Mouse (Mus musculus) embryonic facial prominence, embryonic 11.5 days (tissue): ENCODE data around the gene Cdc42bpb. TPM values are rescaled to one million over a fixed set of nuclear protein-coding genes. Genes with fewer than 3 reads are reported as not detected.
A peak's percentile ranks its signal among the peaks of the same experiment; 100 is the strongest.

ENCODE experiments used
- ATAC-seq: fragments of 200-750 bp; cut with Nextera tagmentation; replicated peaks from 2 replicates; pipeline ENCODE4 v1.8.0; 2017; ENCODE audit warnings: low read depth; ENCODE audit not compliant: insufficient number of reproducible peaks, low FRiP score, low TSS enrichment
- DNase-seq: peaks from one replicate; pipeline ENCODE4 v3.0.0-alpha.2; 2015; ENCODE audit warnings: low spot score
- H3K27ac ChIP-seq: fragments of 300-500 bp; sonication (generic); replicated peaks from 2 replicates; pipeline ENCODE4 v1.5.1; 2014; ENCODE audit warnings: mild to moderate bottlenecking, low read depth, low read length, control low read depth
- H3K27me3 ChIP-seq: fragments of 300-500 bp; sonication (generic); 2 replicates; pipeline ENCODE4 v1.6.1; 2014; ENCODE audit warnings: mild to moderate bottlenecking, low read length, moderate library complexity, mixed read lengths; ENCODE audit not compliant: control insufficient read depth, insufficient read depth
- H3K36me3 ChIP-seq: fragments of 300-500 bp; sonication (generic); replicated peaks from 2 replicates; pipeline ENCODE4 v1.6.1; 2014; ENCODE audit warnings: low read depth, mild to moderate bottlenecking, low read length, moderate library complexity, mixed read lengths; ENCODE audit not compliant: control insufficient read depth, insufficient read depth
- H3K4me1 ChIP-seq: fragments of 300-500 bp; sonication (generic); 2 replicates; pipeline ENCODE4 v1.6.1; 2014; ENCODE audit warnings: low read length, mixed read lengths; ENCODE audit not compliant: control insufficient read depth, insufficient read depth
- H3K4me2 ChIP-seq: fragments of 300-500 bp; sonication (generic); 2 replicates; pipeline ENCODE4 v1.6.1; 2014; ENCODE audit warnings: low read depth, mild to moderate bottlenecking, control low read depth, low read length, moderate library complexity
- H3K4me3 ChIP-seq: fragments of 300-500 bp; sonication (generic); 2 replicates; pipeline ENCODE4 v1.5.1; 2014; ENCODE audit warnings: low read depth, low read length, control low read depth
- H3K9ac ChIP-seq: fragments of 300-500 bp; sonication (generic); replicated peaks from 2 replicates; pipeline ENCODE4 v1.6.1; 2014; ENCODE audit warnings: mild to moderate bottlenecking, control low read depth, low read length
- H3K9me3 ChIP-seq: fragments of 300-500 bp; sonication (generic); replicated peaks from 2 replicates; pipeline ENCODE4 v1.6.1; 2016; ENCODE audit warnings: mild to moderate bottlenecking, low read length, inconsistent platforms, mixed read lengths; ENCODE audit not compliant: control insufficient read depth
- WGBS: fragments of 180-500 bp; shearing (Covaris S2); extraction: QIAGEN DNeasy Blood & Tissue Kit; methylation state at CpG from one replicate; pipeline ENCODE4 v1.1.7; 2014; 5-methylcytosine and 5-hydroxymethylcytosine counted together
- polyA plus RNA-seq: library from polyadenylated mRNA; unstranded; fragments of >200 nt; fragmentation: Nextera tagmentation; extraction: Ambion mirVana; gene quantifications from 2 replicates; pipeline ENCODE4 v1.2.1, GENCODE M21; 2014

Cdc42bpb gene
- polyA plus RNA-seq, 1 experiment from 2014 or later, result 19.9 TPM

GRCm38 (mm10) chr12:111367065-111367464 lies 10.5 kb downstream of the Cdc42bpb start:
- no peak overlapping the region for H3K27ac ChIP-seq
- 87% methylated on average over 7 of the region's 7 CpGs for whole genome bisulfite sequencing
- no peak overlapping the region for H3K4me3 ChIP-seq
- no peak overlapping the region for H3K9ac ChIP-seq
- no peak overlapping the region for H3K4me2 ChIP-seq
- no peaks in the 10 kb centered on the region for H3K9me3 ChIP-seq
- H3K36me3 ChIP-seq, result no peaks in the 10 kb centered on the region
- H3K27me3 ChIP-seq, result no peaks in the 10 kb centered on the region
- no peaks in the 10 kb centered on the region for H3K4me1 ChIP-seq
- no peak for ATAC-seq
- DNase-seq, result no peak

GRCm38 (mm10) chr12:111364234-111364633 lies 13.3 kb downstream of the Cdc42bpb start:
- ATAC-seq, result no peak
- Histone ChIP-seq H3K9me3 (no peaks in the 10 kb centered on the region), H3K4me3 (no peak overlapping the region), H3K4me1 (no peaks in the 10 kb centered on the region), H3K36me3 (no peaks in the 10 kb centered on the region), H3K9ac (no peak overlapping the region), H3K27ac (no peak overlapping the region), H3K4me2 (no peak overlapping the region), H3K27me3 (no peaks in the 10 kb centered on the region)
- 92% methylated on average over 3 of the region's 3 CpGs for WGBS
- no peak for DNase-seq

GRCm38 (mm10) chr12:111361319-111362098 lies 16.0 kb downstream of the Cdc42bpb start:
- Histone ChIP-seq H3K36me3 (no peaks in the 10 kb centered on the region), H3K27ac (no peak overlapping the region), H3K4me3 (no peak overlapping the region), H3K4me2 (no peak overlapping the region), H3K9me3 (no peaks in the 10 kb centered on the region), H3K9ac (no peak overlapping the region), H3K4me1 (no peaks in the 10 kb centered on the region), H3K27me3 (no peaks in the 10 kb centered on the region)
- no peak for ATAC-seq
- WGBS, result 84% methylated on average over 14 of the region's 14 CpGs
- no peak for DNase-seq

- no peaks in the 10 kb centered on the region for H3K4me1 ChIP-seq
- WGBS, result 90% methylated on average over 16 of the region's 16 CpGs
- no peak overlapping the region for H3K27ac ChIP-seq
- H3K9me3 ChIP-seq, result no peaks in the 10 kb centered on the region
- no peak overlapping the region for H3K4me3 ChIP-seq
- H3K9ac ChIP-seq, result no peak overlapping the region
- H3K27me3 ChIP-seq, result no peaks in the 10 kb centered on the region
- H3K36me3 ChIP-seq, result no peaks in the 10 kb centered on the region
- ATAC-seq (no peak), DNase-seq (no peak)
- no peak overlapping the region for H3K4me2 ChIP-seq
Observed at GRCm38 (mm10) chr12:111360671-111361070, 16.8 kb downstream of the Cdc42bpb start.

GRCm38 (mm10) chr12:111356216-111356615 lies 21.3 kb downstream of the Cdc42bpb start:
- Histone ChIP-seq H3K27me3 (no peaks in the 10 kb centered on the region), H3K9ac (no peak overlapping the region), H3K4me1 (no peaks in the 10 kb centered on the region), H3K27ac (no peak overlapping the region), H3K4me2 (no peak overlapping the region), H3K4me3 (no peak overlapping the region), H3K36me3 (no peaks in the 10 kb centered on the region), H3K9me3 (no peaks in the 10 kb centered on the region)
- no peak for DNase-seq
- 89% methylated on average over 8 of the region's 8 CpGs for WGBS
- ATAC-seq, result no peak

- 85% methylated on average over 5 of the region's 5 CpGs for WGBS
Observed at GRCm38 (mm10) chr12:111354142-111354541, 23.4 kb downstream of the Cdc42bpb start.

GRCm38 (mm10) chr12:111353439-111353915 lies 24.0 kb downstream of the Cdc42bpb start:
- ATAC-seq, result 0 out of 2 replicates have a peak, but pooled peaks have one; percentile 51
- DNase-seq, result peak; percentile 36
- no peak overlapping the region for H3K4me3 ChIP-seq
- H3K27ac ChIP-seq, result no peak overlapping the region
- no peaks in the 10 kb centered on the region for H3K4me1 ChIP-seq
- no peak overlapping the region for H3K9ac ChIP-seq
- H3K27me3 ChIP-seq, result no peaks in the 10 kb centered on the region
- 77% methylated on average over 15 of the region's 15 CpGs for WGBS
- no peaks in the 10 kb centered on the region for H3K9me3 ChIP-seq
- H3K36me3 ChIP-seq, result no peaks in the 10 kb centered on the region; the same call in 1 of the 2 replicates
- H3K4me2 ChIP-seq, result no peak overlapping the region

More at GRCm38 (mm10) chr12:111354142-111354541, 23.4 kb downstream of the Cdc42bpb start:
- H3K9me3 ChIP-seq, result no peaks in the 10 kb centered on the region
- H3K27ac ChIP-seq, result no peak overlapping the region
- DNase-seq (no peak), ATAC-seq (no peak)
- no peaks in the 10 kb centered on the region for H3K4me1 ChIP-seq
- H3K36me3 ChIP-seq, result no peaks in the 10 kb centered on the region
- H3K4me3 ChIP-seq, result no peak overlapping the region
- H3K27me3 ChIP-seq, result no peaks in the 10 kb centered on the region
- no peak overlapping the region for H3K9ac ChIP-seq
- no peak overlapping the region for H3K4me2 ChIP-seq

- Histone ChIP-seq H3K9ac (no peak overlapping the region), H3K4me3 (no peak overlapping the region), H3K36me3 (no peaks in the 10 kb centered on the region; the same call in 1 of the 2 replicates), H3K9me3 (no peaks in the 10 kb centered on the region), H3K4me1 (no peaks in the 10 kb centered on the region), H3K27me3 (no peaks in the 10 kb centered on the region), H3K27ac (no peak overlapping the region), H3K4me2 (no peak overlapping the region)
- WGBS, result 91% methylated on average over 11 of the region's 11 CpGs
- DNase-seq (no peak), ATAC-seq (no peak)
Observed at GRCm38 (mm10) chr12:111353008-111353407, 24.5 kb downstream of the Cdc42bpb start.
